Mouse (Mus musculus) kidney, postnatal 36 days (tissue): ENCODE measurements at regions not wholly inside any gene's neighbourhood (a gene's known extent, or its start where the extent isn't known, plus 50 kb on each side); places are given as distances from the start of the nearest gene placed in this dataset.
A peak's percentile ranks its signal among the peaks of the same experiment; 100 is the strongest.

Experiments
- DNase-seq, 2 experiments: peaks; one replicate each; pipeline ENCODE4 v3.0.0; 2021 to 2022; ENCODE audit warnings: mixed read lengths in 2 of 2

GRCm38 (mm10) chr8:49946919-49947612, 1103.3 kb upstream of the Tenm3 start:
- DNase-seq, result no peak

- DNase-seq, result no peak
These were observed 1088.4 kb upstream of the Tenm3 start for GRCm38 (mm10) chr8:49932124-49932523.

GRCm38 (mm10) chr8:49926402-49927172, 1082.8 kb upstream of the Tenm3 start:
- DNase-seq, result no peak

GRCm38 (mm10) chr8:49905099-49905498, 1061.3 kb upstream of the Tenm3 start:
- no peak for DNase-seq

- DNase-seq, result no peak
These were observed 1058.3 kb upstream of the Tenm3 start for GRCm38 (mm10) chr8:49902032-49902431.

GRCm38 (mm10) chr8:49901601-49902000, 1057.8 kb upstream of the Tenm3 start:
- DNase-seq, result peak; percentile 1 to 36
